Mouse (Mus musculus) midbrain, embryonic 15.5 days (tissue): ENCODE measurements around the gene Icos. TPM values are rescaled to one million over a fixed set of nuclear protein-coding genes. Genes with fewer than 3 reads are reported as not detected.

Experiments
- ATAC-seq: fragments of 200-750 bp; cut with Nextera tagmentation; replicated peaks from 2 replicates; pipeline ENCODE4 v1.8.0; 2017; ENCODE audit warnings: moderate TSS enrichment
- H3K27ac ChIP-seq: fragments of 300-500 bp; sonication (generic); 2 replicates; pipeline ENCODE4 v1.5.1; 2015; ENCODE audit warnings: mild to moderate bottlenecking, inconsistent platforms
- H3K27me3 ChIP-seq: fragments of 300-500 bp; sonication (generic); replicated peaks from 2 replicates; pipeline ENCODE4 v1.6.1; 2015; ENCODE audit warnings: inconsistent platforms
- H3K36me3 ChIP-seq: fragments of 300-500 bp; sonication (generic); replicated peaks from 2 replicates; pipeline ENCODE4 v1.6.1; 2015; ENCODE audit warnings: inconsistent platforms
- H3K4me1 ChIP-seq: fragments of 300-500 bp; sonication (generic); 2 replicates; pipeline ENCODE4 v1.6.1; 2015; ENCODE audit warnings: inconsistent platforms
- H3K4me2 ChIP-seq: fragments of 300-500 bp; sonication (generic); 2 replicates; pipeline ENCODE4 v1.6.1; 2015; ENCODE audit warnings: inconsistent platforms, mild to moderate bottlenecking, moderate library complexity
- H3K4me3 ChIP-seq: fragments of 300-500 bp; sonication (generic); 2 replicates; pipeline ENCODE4 v1.5.1; 2015; ENCODE audit warnings: mild to moderate bottlenecking, inconsistent platforms
- H3K9ac ChIP-seq: fragments of 300-500 bp; sonication (generic); 2 replicates; pipeline ENCODE4 v1.6.1; 2015; ENCODE audit warnings: mild to moderate bottlenecking, inconsistent platforms
- H3K9me3 ChIP-seq: fragments of 300-500 bp; sonication (generic); 2 replicates; pipeline ENCODE4 v1.6.1; 2016; ENCODE audit warnings: inconsistent platforms
- WGBS: fragments of 180-500 bp; shearing (Covaris S2); methylation state at CpG from one replicate; pipeline ENCODE4 v1.1.7; 2015; ENCODE audit warnings: mixed read lengths; 5-methylcytosine and 5-hydroxymethylcytosine counted together
- polyA plus RNA-seq: library from polyadenylated mRNA; unstranded; fragments of >200 nt; fragmentation: Nextera tagmentation; extraction: Ambion mirVana; gene quantifications from 2 replicates; pipeline ENCODE4 v1.2.1, GENCODE M21; 2015

Gene Icos
- polyA plus RNA-seq, 1 experiment from 2014 or later, result not detected

DNA sequence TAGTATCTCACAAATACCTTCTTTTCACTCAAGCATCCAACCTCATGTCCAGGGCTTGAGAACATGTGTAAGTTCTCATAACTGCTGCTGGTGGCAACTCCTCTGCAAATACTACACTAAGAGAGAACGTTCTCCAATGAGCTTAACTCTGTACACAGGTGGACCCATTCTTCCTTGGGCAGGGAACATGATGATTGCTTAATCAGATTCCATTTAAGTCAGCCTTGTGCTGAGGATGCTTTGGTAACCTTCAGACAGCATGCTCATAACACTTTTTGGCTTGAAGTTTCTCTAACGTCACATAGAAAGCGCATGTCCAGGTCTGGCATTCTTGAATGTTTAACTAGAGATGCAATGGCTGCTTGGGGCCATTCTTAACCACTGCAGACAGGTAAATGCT is 69.6 kb downstream of the Icos start:
- no peak overlapping the region for H3K4me3 ChIP-seq
- H3K4me1 ChIP-seq, result no peaks in the 10 kb centered on the region
- ATAC-seq, result no peak
- no peaks in the 10 kb centered on the region for H3K36me3 ChIP-seq
- H3K9ac ChIP-seq, result no peak overlapping the region
- WGBS, result 92% methylated on average over 3 of the region's 3 CpGs
- no peaks in the 10 kb centered on the region for H3K9me3 ChIP-seq
- H3K4me2 ChIP-seq, result no peak overlapping the region
- H3K27ac ChIP-seq, result no peak overlapping the region
- H3K27me3 ChIP-seq, result no peaks in the 10 kb centered on the region

Other genes starting within 250 kb of the Icos start
- not detected in 2 replicates for gene Ctla4, start 90.9 kb upstream of the Icos start, polyA plus RNA-seq